Mouse (Mus musculus) megakaryocyte, embryonic 14.5 days (primary cell): ENCODE results near the gene Cnga4. TPM values are rescaled to one million over a fixed set of nuclear protein-coding genes. Genes with fewer than 3 reads are reported as not detected.
"Not testable (repeated sequence)": the region's sequence is repeated elsewhere in the genome, so short reads cannot be mapped to it uniquely, and the experiment has no call there.

Source experiments
- H3K27me3 ChIP-seq: replicated peaks from 2 replicates; pipeline ENCODE3; 2012; ENCODE audit warnings: inconsistent platforms
- H3K36me3 ChIP-seq: replicated peaks from 2 replicates; pipeline ENCODE3; 2012; ENCODE audit warnings: low read length, inconsistent platforms, mixed read lengths
- H3K4me1 ChIP-seq: 2 replicates; pipeline ENCODE4 v1.6.1; 2012; ENCODE audit warnings: inconsistent platforms
- H3K4me3 ChIP-seq: replicated peaks from 2 replicates; pipeline ENCODE3; 2012; ENCODE audit warnings: moderate library complexity, mild to moderate bottlenecking, inconsistent platforms
- H3K9me3 ChIP-seq: 2 replicates; pipeline ENCODE4 v1.6.1; 2012; ENCODE audit warnings: inconsistent platforms
- FLI1 ChIP-seq: IDR thresholded peaks from 2 replicates; pipeline ENCODE4 v1.6.1; 2012; ENCODE audit warnings: low read length, inconsistent platforms, mixed read lengths
- GATA1 ChIP-seq: IDR thresholded peaks from 3 replicates; pipeline ENCODE4 v1.6.1; 2012; ENCODE audit warnings: mixed read lengths, low read length, inconsistent platforms, borderline replicate concordance
- polyA plus RNA-seq: library from polyadenylated mRNA; stranded (reverse); fragments of >175 nt; gene quantifications from 2 replicates; pipeline ENCODE4 v1.2.3, GENCODE M21; 2012; ENCODE audit warnings: low replicate concordance; ENCODE audit not compliant: insufficient read depth

The Cnga4 gene
- polyA plus RNA-seq, 1 experiment = not detected

DNA sequence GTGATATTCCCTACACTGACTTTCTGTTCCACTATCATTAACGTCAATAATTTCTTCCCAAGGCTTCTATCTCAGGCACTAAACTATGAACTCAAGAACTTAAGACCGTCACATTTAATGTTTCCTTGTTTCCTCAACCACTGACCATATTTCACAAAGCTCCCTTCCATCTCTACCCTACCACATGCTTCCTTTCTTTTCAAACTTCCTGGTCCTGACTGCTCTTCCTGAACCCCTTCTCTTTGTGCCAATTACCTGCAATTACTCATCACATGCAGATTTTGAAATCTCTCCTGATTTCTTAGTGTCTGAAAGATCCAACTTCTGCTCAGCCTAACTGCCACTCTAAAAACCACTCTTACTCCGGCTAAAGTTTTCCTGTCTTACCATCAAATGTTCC lies 24.0 kb upstream of the Cnga4 start:
- no peak overlapping the region for H3K4me3 ChIP-seq
- peaks cover 99% of the 10 kb centered on the region for H3K36me3 ChIP-seq
- H3K4me1 ChIP-seq = no peaks in the 10 kb centered on the region
- H3K9me3 ChIP-seq = no peaks in the 10 kb centered on the region
- H3K27me3 ChIP-seq = no peaks in the 10 kb centered on the region
- TF ChIP-seq GATA1 (no peak), FLI1 (no peak)

- no peak overlapping the region for H3K4me3 ChIP-seq
- no peaks in the 10 kb centered on the region for H3K27me3 ChIP-seq
- no peaks in the 10 kb centered on the region for H3K4me1 ChIP-seq
- H3K9me3 ChIP-seq = no peaks in the 10 kb centered on the region
- peaks cover 90% of the 10 kb centered on the region for H3K36me3 ChIP-seq
- TF ChIP-seq FLI1 (no peak), GATA1 (no peak)
Measured at GRCm38 (mm10) chr7:105387696-105388095, 16.7 kb upstream of the Cnga4 start.

GRCm38 (mm10) chr7:105390236-105390635 lies 14.1 kb upstream of the Cnga4 start:
- Histone ChIP-seq H3K4me3 (no peak overlapping the region), H3K27me3 (no peaks in the 10 kb centered on the region), H3K9me3 (no peaks in the 10 kb centered on the region), H3K4me1 (peaks cover 2% of the 10 kb centered on the region; the same call in 1 of the 2 replicates), H3K36me3 (peaks cover 74% of the 10 kb centered on the region)
- no peak for TF ChIP-seq GATA1
- no peak for TF ChIP-seq FLI1

DNA sequence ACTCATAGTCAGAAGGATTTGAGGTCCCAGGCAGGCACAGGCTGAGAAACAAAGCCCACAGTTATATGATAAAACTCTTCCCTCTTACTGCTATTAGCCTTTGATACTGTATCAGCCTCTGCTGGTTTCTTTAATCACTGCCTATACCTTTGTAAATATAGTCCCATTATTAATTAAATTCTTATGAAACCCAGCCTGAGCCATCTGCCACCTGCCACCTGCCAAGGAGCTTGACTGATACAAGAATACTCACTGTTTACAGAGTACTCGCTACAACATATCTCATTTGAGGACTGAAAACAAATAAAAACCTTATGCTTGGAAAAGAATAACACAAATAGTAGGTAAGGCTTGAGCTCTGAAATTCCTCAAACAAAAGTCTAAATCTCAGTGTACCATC lies 9.8 kb upstream of the Cnga4 start:
- H3K9me3 ChIP-seq = no peaks in the 10 kb centered on the region
- peaks cover 43% of the 10 kb centered on the region for H3K4me1 ChIP-seq
- peaks cover 34% of the 10 kb centered on the region for H3K36me3 ChIP-seq
- H3K4me3 ChIP-seq = no peak overlapping the region
- no peaks in the 10 kb centered on the region for H3K27me3 ChIP-seq
- no peak for TF ChIP-seq FLI1
- TF ChIP-seq GATA1 = no peak

DNA sequence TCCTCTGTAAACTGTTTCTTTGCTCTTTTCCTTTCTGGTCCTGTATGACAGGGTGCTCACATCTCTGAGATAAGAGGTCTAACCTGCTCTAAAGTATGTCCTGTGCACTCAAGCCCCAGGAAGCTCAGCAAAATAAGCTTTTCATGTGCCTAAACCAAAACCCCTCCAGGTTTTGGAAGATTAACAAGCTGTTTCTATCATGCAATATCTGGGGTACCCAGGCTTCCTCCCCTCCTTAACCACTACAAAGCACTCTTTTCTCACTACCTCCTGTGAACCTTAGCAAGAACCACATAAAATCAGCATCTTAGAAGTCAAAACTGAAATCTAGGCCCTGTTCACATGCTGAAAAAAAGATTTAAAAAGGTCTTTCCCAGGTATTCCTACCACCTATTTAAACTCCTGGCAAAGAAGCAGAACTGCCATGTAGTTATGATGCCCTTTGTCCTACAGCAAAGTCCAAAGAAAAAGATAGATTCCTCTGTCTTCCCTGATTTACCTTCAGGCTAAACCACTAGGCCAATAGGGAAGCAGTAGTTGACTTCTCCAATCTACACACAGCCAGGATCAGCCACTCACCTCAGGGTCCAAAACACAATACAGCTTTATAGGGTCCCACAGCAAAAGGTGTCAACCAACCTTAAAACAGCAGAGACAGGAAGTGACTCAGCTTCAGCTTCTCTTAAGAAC lies 9.1 kb upstream of the Cnga4 start:
- TF ChIP-seq FLI1 (no peak), GATA1 (no peak)
- peaks cover 27% of the 10 kb centered on the region for H3K36me3 ChIP-seq
- H3K9me3 ChIP-seq = no peaks in the 10 kb centered on the region
- no peak overlapping the region for H3K4me3 ChIP-seq
- no peaks in the 10 kb centered on the region for H3K27me3 ChIP-seq
- H3K4me1 ChIP-seq = peaks cover 44% of the 10 kb centered on the region

- Histone ChIP-seq H3K9me3 (no peaks in the 10 kb centered on the region), H3K4me3 (peak overlapping the region; percentile 46), H3K4me1 (peaks cover 49% of the 10 kb centered on the region), H3K27me3 (no peaks in the 10 kb centered on the region), H3K36me3 (peaks cover 25% of the 10 kb centered on the region)
- TF ChIP-seq GATA1 (no peak), FLI1 (no peak)
Measured at GRCm38 (mm10) chr7:105396126-105396525, 8.2 kb upstream of the Cnga4 start.

DNA sequence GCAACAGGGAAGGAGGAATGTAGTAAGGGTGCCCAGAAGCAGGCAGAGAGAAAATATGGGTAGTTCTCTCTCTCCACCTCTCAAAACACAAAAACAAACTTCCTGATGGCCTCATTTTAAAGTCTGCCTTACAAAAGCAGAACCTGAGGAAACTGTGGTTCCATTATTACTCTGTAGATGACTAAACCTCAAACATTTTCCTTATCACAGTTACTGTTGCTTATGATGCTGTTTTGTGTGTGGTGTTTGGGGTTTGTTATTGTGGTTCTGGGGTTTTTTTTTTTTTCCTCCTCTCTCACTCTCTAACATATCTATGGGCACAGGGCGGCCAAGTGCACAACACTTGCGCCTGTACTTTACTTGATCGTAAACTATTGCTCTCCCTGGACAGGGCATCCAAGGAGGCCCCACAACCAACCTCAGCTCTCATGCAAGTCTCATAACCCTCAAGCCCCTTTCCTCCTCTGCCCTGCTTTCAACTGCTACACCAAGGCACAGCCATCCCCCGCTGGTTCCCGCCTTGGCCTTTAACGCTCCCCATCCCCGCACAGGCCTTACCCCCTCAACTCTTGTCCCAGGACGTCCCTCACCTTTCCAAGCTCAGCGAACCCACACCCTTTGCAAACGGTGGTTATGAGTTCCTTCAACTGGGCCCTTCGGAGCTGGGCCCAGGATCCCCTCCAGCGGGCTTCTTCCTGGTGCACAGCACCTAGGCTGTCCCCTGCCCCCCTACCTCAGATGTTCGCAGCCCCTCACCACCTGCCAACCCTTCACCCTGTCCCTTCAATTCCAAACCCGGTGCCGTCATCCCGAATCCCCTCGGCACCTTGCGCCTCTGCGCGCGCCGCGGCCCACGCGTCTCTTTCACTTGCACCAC lies 5.1 kb upstream of the Cnga4 start:
- peaks cover 49% of the 10 kb centered on the region for H3K4me1 ChIP-seq
- no peaks in the 10 kb centered on the region for H3K9me3 ChIP-seq
- no peak for TF ChIP-seq GATA1
- peak overlapping the region; percentile 98 for H3K4me3 ChIP-seq
- H3K36me3 ChIP-seq = peaks cover 6% of the 10 kb centered on the region
- H3K27me3 ChIP-seq = peaks cover under 1% of the 10 kb centered on the region

GRCm38 (mm10) chr7:105399935-105400624 lies 4.3 kb upstream of the Cnga4 start, which contains the start of gene Fam160a2:
Fam160a2 (minus strand) TSS chr7:105400054.
- Histone ChIP-seq H3K4me1 (peaks cover 48% of the 10 kb centered on the region), H3K27me3 (peaks cover 9% of the 10 kb centered on the region), H3K4me3 (peak within 1 kb of the TSS; percentile 98), H3K36me3 (peaks cover 3% of the 10 kb centered on the region), H3K9me3 (no peaks in the 10 kb centered on the region)
- no peak for TF ChIP-seq GATA1
- TF ChIP-seq FLI1 = no peak

GRCm38 (mm10) chr7:105406322-105406721 lies 2.0 kb downstream of the Cnga4 start:
- Histone ChIP-seq H3K4me3 (no peak overlapping the region), H3K36me3 (no peaks in the 10 kb centered on the region), H3K4me1 (no peaks in the 10 kb centered on the region), H3K9me3 (no peaks in the 10 kb centered on the region; the same call in 1 of the 2 replicates), H3K27me3 (peaks cover 47% of the 10 kb centered on the region)
- no peak for TF ChIP-seq FLI1
- no peak for TF ChIP-seq GATA1

DNA sequence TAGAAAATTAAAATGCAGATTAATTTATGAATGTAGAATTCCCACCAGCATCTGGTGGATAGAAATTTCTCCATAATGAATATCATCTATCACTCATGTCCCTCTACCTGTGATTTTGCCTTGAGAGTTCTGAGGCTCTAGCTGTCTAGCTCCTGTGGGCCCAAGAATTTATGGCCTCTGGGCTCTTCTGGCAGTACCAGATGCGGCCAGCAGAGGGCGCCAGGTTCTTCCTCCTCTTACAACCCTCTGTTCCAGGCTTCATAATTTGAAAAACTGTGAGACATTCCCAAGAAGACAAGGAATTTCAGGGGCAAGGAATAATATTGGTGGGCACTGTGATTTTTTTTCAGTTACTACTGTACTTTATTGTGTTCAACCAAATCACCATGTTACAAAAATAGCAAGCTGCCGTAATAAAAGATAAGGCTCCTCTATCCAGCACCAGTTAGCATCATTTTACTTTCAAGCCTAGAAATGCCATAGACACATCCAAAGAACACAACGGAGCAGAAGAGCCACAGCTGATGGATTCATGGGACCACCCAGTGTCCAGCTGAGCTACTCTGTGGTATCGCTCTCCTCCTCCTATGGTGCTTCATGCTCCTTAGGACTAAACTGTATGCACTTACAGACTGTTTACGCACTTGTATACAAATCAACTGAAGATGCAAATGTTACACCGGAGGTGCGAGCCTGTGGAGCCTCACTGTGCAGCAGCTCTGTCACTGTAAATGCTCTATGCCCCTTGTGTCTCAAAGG lies 7.7 kb downstream of the Cnga4 start:
- H3K4me3 ChIP-seq, H3K36me3 ChIP-seq, H3K4me1 ChIP-seq, H3K9me3 ChIP-seq: not testable (repeated sequence)
- H3K27me3 ChIP-seq = peaks cover 27% of the 10 kb centered on the region
